Mouse (Mus musculus): ENCODE measurements around the gene Clec16a. TPM values are rescaled to one million over a fixed set of nuclear protein-coding genes. Genes with fewer than 3 reads are reported as not detected.

The Clec16a gene
- polyA plus RNA-seq, 1 experiment from 2014 or later, result 29.6 TPM

GRCm38 (mm10) chr16:10610801-10611200, 65.7 kb downstream of the Clec16a start:
- Histone ChIP-seq H3K4me3 (ENCODE audit: low read depth, low read length) (no peak overlapping the region), H3K36me3 (ENCODE audit: control insufficient read depth, insufficient read depth, low read length) (peaks cover 34% of the 10 kb centered on the region; the same call in 1 of the 2 replicates), H3K27ac (replicated peaks; ENCODE audit: low read depth, low read length) (no peak overlapping the region), H3K9ac (ENCODE audit: low read depth, low read length) (no peak overlapping the region), H3K4me1 (ENCODE audit: control insufficient read depth, insufficient read depth, low read length) (no peaks in the 10 kb centered on the region), H3K27me3 (replicated peaks; ENCODE audit: control insufficient read depth, insufficient read depth, low read length) (no peaks in the 10 kb centered on the region), H3K4me2 (ENCODE audit: low read depth, low read length) (no peak overlapping the region), H3K9me3 (ENCODE audit: control insufficient read depth, low read length) (no peaks in the 10 kb centered on the region)
- ATAC-seq (ENCODE audit: low read depth) (no peak), DNase-seq (ENCODE audit: low spot score) (no peak)
- WGBS, result 90% methylated on average over 6 of the region's 6 CpGs

- DNase-seq (ENCODE audit: low spot score) (no peak), ATAC-seq (ENCODE audit: low read depth) (no peak)
- H3K9ac ChIP-seq (ENCODE audit: low read depth, low read length), result no peak overlapping the region
- H3K4me3 ChIP-seq (ENCODE audit: low read depth, low read length), result no peak overlapping the region
- H3K4me1 ChIP-seq (ENCODE audit: control insufficient read depth, insufficient read depth, low read length), result no peaks in the 10 kb centered on the region
- no peak overlapping the region for H3K4me2 ChIP-seq (ENCODE audit: low read depth, low read length)
- H3K27me3 ChIP-seq (replicated peaks; ENCODE audit: control insufficient read depth, insufficient read depth, low read length), result no peaks in the 10 kb centered on the region
- no peak overlapping the region for H3K27ac ChIP-seq (replicated peaks; ENCODE audit: low read depth, low read length)
- 87% methylated on average over 4 of the region's 4 CpGs for WGBS
- H3K9me3 ChIP-seq (ENCODE audit: control insufficient read depth, low read length), result no peaks in the 10 kb centered on the region
- H3K36me3 ChIP-seq (ENCODE audit: control insufficient read depth, insufficient read depth, low read length), result peaks cover 37% of the 10 kb centered on the region; the same call in 1 of the 2 replicates
Measured at GRCm38 (mm10) chr16:10611306-10611705, 66.2 kb downstream of the Clec16a start.

GRCm38 (mm10) chr16:10613996-10614395, 68.9 kb downstream of the Clec16a start:
- peaks cover 43% of the 10 kb centered on the region; the same call in 1 of the 2 replicates for H3K36me3 ChIP-seq (ENCODE audit: control insufficient read depth, insufficient read depth, low read length)
- ATAC-seq (ENCODE audit: low read depth), result no peak
- WGBS, result 91% methylated on average over 2 of the region's 2 CpGs

GRCm38 (mm10) chr16:10620961-10621614, 75.9 kb downstream of the Clec16a start:
- Histone ChIP-seq H3K36me3 (ENCODE audit: control insufficient read depth, insufficient read depth, low read length) (peaks cover 15% of the 10 kb centered on the region; the same call in 1 of the 2 replicates), H3K4me2 (ENCODE audit: low read depth, low read length) (no peak overlapping the region), H3K27ac (replicated peaks; ENCODE audit: low read depth, low read length) (peak overlapping the region; percentile 35; the same call in 1 of the 2 replicates), H3K27me3 (replicated peaks; ENCODE audit: control insufficient read depth, insufficient read depth, low read length) (no peaks in the 10 kb centered on the region), H3K4me3 (ENCODE audit: low read depth, low read length) (no peak overlapping the region), H3K9me3 (ENCODE audit: control insufficient read depth, low read length) (no peaks in the 10 kb centered on the region), H3K9ac (ENCODE audit: low read depth, low read length) (no peak overlapping the region), H3K4me1 (ENCODE audit: control insufficient read depth, insufficient read depth, low read length) (peaks cover 20% of the 10 kb centered on the region)
- DNase-seq (ENCODE audit: low spot score), result peak; percentile 20
- WGBS, result 54% methylated on average over 6 of the region's 6 CpGs
- peak; percentile 37; the same call in 1 of the 2 replicates for ATAC-seq (ENCODE audit: low read depth)

More at GRCm38 (mm10) chr16:10613996-10614395, 68.9 kb downstream of the Clec16a start:
- Histone ChIP-seq H3K27ac (replicated peaks; ENCODE audit: low read depth, low read length) (no peak overlapping the region), H3K4me3 (ENCODE audit: low read depth, low read length) (no peak overlapping the region), H3K4me2 (ENCODE audit: low read depth, low read length) (no peak overlapping the region), H3K27me3 (replicated peaks; ENCODE audit: control insufficient read depth, insufficient read depth, low read length) (no peaks in the 10 kb centered on the region), H3K9me3 (ENCODE audit: control insufficient read depth, low read length) (no peaks in the 10 kb centered on the region), H3K9ac (ENCODE audit: low read depth, low read length) (no peak overlapping the region), H3K4me1 (ENCODE audit: control insufficient read depth, insufficient read depth, low read length) (no peaks in the 10 kb centered on the region)
- DNase-seq (ENCODE audit: low spot score), result no peak

GRCm38 (mm10) chr16:10621710-10622109, 76.6 kb downstream of the Clec16a start:
- H3K4me1 ChIP-seq (ENCODE audit: control insufficient read depth, insufficient read depth, low read length), result peaks cover 20% of the 10 kb centered on the region
- ATAC-seq (ENCODE audit: low read depth) (no peak), DNase-seq (ENCODE audit: low spot score) (no peak)
- H3K27me3 ChIP-seq (replicated peaks; ENCODE audit: control insufficient read depth, insufficient read depth, low read length), result no peaks in the 10 kb centered on the region
- no peak overlapping the region for H3K4me2 ChIP-seq (ENCODE audit: low read depth, low read length)
- no peaks in the 10 kb centered on the region for H3K9me3 ChIP-seq (ENCODE audit: control insufficient read depth, low read length)
- H3K9ac ChIP-seq (ENCODE audit: low read depth, low read length), result no peak overlapping the region
- WGBS, result 8% methylated on average over 1 of the region's 1 CpGs
- peaks cover 13% of the 10 kb centered on the region; the same call in 1 of the 2 replicates for H3K36me3 ChIP-seq (ENCODE audit: control insufficient read depth, insufficient read depth, low read length)
- H3K4me3 ChIP-seq (ENCODE audit: low read depth, low read length), result no peak overlapping the region
- peak overlapping the region; percentile 35; the same call in 1 of the 2 replicates for H3K27ac ChIP-seq (replicated peaks; ENCODE audit: low read depth, low read length)

- peaks cover 30% of the 10 kb centered on the region for H3K36me3 ChIP-seq (ENCODE audit: control insufficient read depth, insufficient read depth, low read length)
- DNase-seq (ENCODE audit: low spot score) (no peak), ATAC-seq (ENCODE audit: low read depth) (no peak)
- H3K4me2 ChIP-seq (ENCODE audit: low read depth, low read length), result no peak overlapping the region
- WGBS, result 86% methylated on average over 1 of the region's 1 CpGs
- H3K4me3 ChIP-seq (ENCODE audit: low read depth, low read length), result no peak overlapping the region
- H3K27me3 ChIP-seq (replicated peaks; ENCODE audit: control insufficient read depth, insufficient read depth, low read length), result no peaks in the 10 kb centered on the region
- no peaks in the 10 kb centered on the region for H3K9me3 ChIP-seq (ENCODE audit: control insufficient read depth, low read length)
- no peak overlapping the region for H3K9ac ChIP-seq (ENCODE audit: low read depth, low read length)
- H3K27ac ChIP-seq (replicated peaks; ENCODE audit: low read depth, low read length), result no peak overlapping the region
- peaks cover 12% of the 10 kb centered on the region for H3K4me1 ChIP-seq (ENCODE audit: control insufficient read depth, insufficient read depth, low read length)
Measured at GRCm38 (mm10) chr16:10626116-10626515, 81.0 kb downstream of the Clec16a start.

GRCm38 (mm10) chr16:10627136-10627668, 82.1 kb downstream of the Clec16a start:
- peaks cover 1% of the 10 kb centered on the region; the same call in 1 of the 2 replicates for H3K4me1 ChIP-seq (ENCODE audit: control insufficient read depth, insufficient read depth, low read length)
- DNase-seq (ENCODE audit: low spot score) (no peak), ATAC-seq (ENCODE audit: low read depth) (no peak)
- no peak overlapping the region for H3K9ac ChIP-seq (ENCODE audit: low read depth, low read length)
- H3K4me3 ChIP-seq (ENCODE audit: low read depth, low read length), result no peak overlapping the region
- WGBS, result 89% methylated on average over 6 of the region's 6 CpGs
- peaks cover 30% of the 10 kb centered on the region for H3K36me3 ChIP-seq (ENCODE audit: control insufficient read depth, insufficient read depth, low read length)
- H3K4me2 ChIP-seq (ENCODE audit: low read depth, low read length), result no peak overlapping the region
- no peaks in the 10 kb centered on the region for H3K9me3 ChIP-seq (ENCODE audit: control insufficient read depth, low read length)
- no peaks in the 10 kb centered on the region for H3K27me3 ChIP-seq (replicated peaks; ENCODE audit: control insufficient read depth, insufficient read depth, low read length)
- no peak overlapping the region for H3K27ac ChIP-seq (replicated peaks; ENCODE audit: low read depth, low read length)

- no peak for DNase-seq (ENCODE audit: low spot score)
- no peak overlapping the region for H3K9ac ChIP-seq (ENCODE audit: low read depth, low read length)
- H3K4me2 ChIP-seq (ENCODE audit: low read depth, low read length), result no peak overlapping the region
- no peak for ATAC-seq (ENCODE audit: low read depth)
- no peaks in the 10 kb centered on the region for H3K4me1 ChIP-seq (ENCODE audit: control insufficient read depth, insufficient read depth, low read length)
- H3K4me3 ChIP-seq (ENCODE audit: low read depth, low read length), result no peak overlapping the region
- no peaks in the 10 kb centered on the region for H3K9me3 ChIP-seq (ENCODE audit: control insufficient read depth, low read length)
- no peaks in the 10 kb centered on the region for H3K27me3 ChIP-seq (replicated peaks; ENCODE audit: control insufficient read depth, insufficient read depth, low read length)
- no peak overlapping the region for H3K27ac ChIP-seq (replicated peaks; ENCODE audit: low read depth, low read length)
- 82% methylated on average over 4 of the region's 4 CpGs for WGBS
- peaks cover 31% of the 10 kb centered on the region for H3K36me3 ChIP-seq (ENCODE audit: control insufficient read depth, insufficient read depth, low read length)
Measured at GRCm38 (mm10) chr16:10628030-10628555, 83.0 kb downstream of the Clec16a start.
